Mouse (Mus musculus): Measurements from ENCODE around the gene Hmga1b. TPM values are rescaled to one million over a fixed set of nuclear protein-coding genes. Genes with fewer than 3 reads are reported as not detected.

Hmga1b gene
- total and polyA plus RNA-seq, 3 experiments, result 190 to 633 TPM; not detected in 1

GRCm38 (mm10) chr11:120798244-120798643 lies 35.6 kb downstream of the Hmga1b start:
- Histone ChIP-seq H3K27me3 (ENCODE audit: control insufficient read depth in 1 of 2, insufficient read depth in 2 of 2, low read length in 2 of 2) (no peaks in the 10 kb centered on the region), H3K4me1 (ENCODE audit: control insufficient read depth in 1 of 2, insufficient read depth in 2 of 2, low read length in 2 of 2) (peaks cover 8 to 19% of the 10 kb centered on the region in 2 experiments), H3K36me3 (ENCODE audit: control insufficient read depth in 1 of 2, insufficient read depth in 2 of 2, low read length in 2 of 2) (peaks cover 0 to 17% of the 10 kb centered on the region in 2 experiments; a peak in 3 of 4 replicates), H3K9me3 (replicated peaks; ENCODE audit: insufficient read depth, low read length) (no peaks in the 10 kb centered on the region), H3K4me3 (ENCODE audit: control insufficient read depth in 1 of 2, insufficient read depth in 1 of 2, low read depth in 2 of 2, low read length in 2 of 2) (no peak overlapping the region), H3K9ac (ENCODE audit: control insufficient read depth, low read depth, low read length, poor library complexity, severe bottlenecking) (no peak overlapping the region), H3K79me2 (ENCODE audit: control insufficient read depth, insufficient read depth, low read length, poor library complexity) (peaks cover 20% of the 10 kb centered on the region), H3K27ac (ENCODE audit: control insufficient read depth, low read depth, low read length) (no peak overlapping the region)
- no peak for TF ChIP-seq MAFK (IDR thresholded peaks at IDR 0.05; ENCODE audit: borderline replicate concordance, low read depth, low read length)
- no peak for TF ChIP-seq MAZ (IDR thresholded peaks at IDR 0.05; ENCODE audit: low read depth, low read length)
- TF ChIP-seq MEF2A (IDR thresholded peaks at IDR 0.05; ENCODE audit: extremely low read depth, insufficient replicate concordance, low read depth, low read length, poor library complexity, severe bottlenecking), result no peak
- TF ChIP-seq ETS1 (IDR thresholded peaks at IDR 0.05; ENCODE audit: low read depth, low read length), result no peak
- TF ChIP-seq ZC3H11A (IDR thresholded peaks at IDR 0.05; ENCODE audit: low read depth, low read length), result no peak
- TF ChIP-seq SMC3 (IDR thresholded peaks at IDR 0.05; ENCODE audit: low read depth, low read length), result no peak
- TF ChIP-seq TBP (IDR thresholded peaks at IDR 0.05; ENCODE audit: low read depth, low read length), result no peak
- TF ChIP-seq MYB (IDR thresholded peaks at IDR 0.05; ENCODE audit: low read depth, low read length), result no peak
- TF ChIP-seq UBTF (IDR thresholded peaks at IDR 0.05; ENCODE audit: borderline replicate concordance, insufficient read depth, low read depth, low read length), result no peak
- TF ChIP-seq MXI1 (IDR thresholded peaks at IDR 0.05; ENCODE audit: low read depth, low read length), result no peak
- no peak for TF ChIP-seq TCF12 (IDR thresholded peaks at IDR 0.05; ENCODE audit: low read depth, low read length)
- TF ChIP-seq NRF1 (IDR thresholded peaks at IDR 0.05; ENCODE audit: insufficient read depth, low read depth, low read length, poor library complexity, severe bottlenecking), result no peak
- TF ChIP-seq GABPA (IDR thresholded peaks at IDR 0.05; ENCODE audit: low read depth, low read length), result no peak
- no peak for TF ChIP-seq EP300 (IDR thresholded peaks at IDR 0.05; ENCODE audit: low read depth in 1 of 2, low read length in 2 of 2)
- no peak for TF ChIP-seq USF1 (IDR thresholded peaks at IDR 0.05; ENCODE audit: low read depth, low read length)
- DNase-seq (ENCODE audit: low read depth, low spot score), result no peak

GRCm38 (mm10) chr11:120799316-120799890 lies 36.8 kb downstream of the Hmga1b start:
- Histone ChIP-seq H3K79me2 (ENCODE audit: control insufficient read depth, insufficient read depth, low read length, poor library complexity) (peaks cover 18% of the 10 kb centered on the region), H3K27ac (ENCODE audit: control insufficient read depth, low read depth, low read length) (no peak overlapping the region), H3K36me3 (ENCODE audit: control insufficient read depth in 1 of 2, insufficient read depth in 2 of 2, low read length in 2 of 2) (peaks cover 0 to 17% of the 10 kb centered on the region in 2 experiments; a peak in 3 of 4 replicates), H3K9ac (ENCODE audit: control insufficient read depth, low read depth, low read length, poor library complexity, severe bottlenecking) (peak overlapping the region; percentile 47), H3K27me3 (ENCODE audit: control insufficient read depth in 1 of 2, insufficient read depth in 2 of 2, low read length in 2 of 2) (no peaks in the 10 kb centered on the region), H3K4me3 (ENCODE audit: control insufficient read depth in 1 of 2, insufficient read depth in 1 of 2, low read depth in 2 of 2, low read length in 2 of 2) (peak overlapping the region; percentile 34 to 41), H3K9me3 (replicated peaks; ENCODE audit: insufficient read depth, low read length) (no peaks in the 10 kb centered on the region), H3K4me1 (ENCODE audit: control insufficient read depth in 1 of 2, insufficient read depth in 2 of 2, low read length in 2 of 2) (peaks cover 8 to 19% of the 10 kb centered on the region in 2 experiments)
- DNase-seq (ENCODE audit: low read depth, low spot score), result peak; percentile 60
- TF ChIP-seq CTCF (IDR thresholded peaks at IDR 0.05 in 2 of 3, conservative IDR thresholded peaks at IDR 0.05 in 1 of 3; ENCODE audit: control insufficient read depth in 1 of 3, insufficient read depth in 1 of 3, low read depth in 2 of 3, low read length in 3 of 3, poor library complexity in 1 of 3, severe bottlenecking in 1 of 3) (0 out of 6 replicates have a peak, but pooled peaks of 1 of the 3 experiments have one; percentile 8), USF2 (IDR thresholded peaks at IDR 0.05; ENCODE audit: borderline replicate concordance in 1 of 2, insufficient read depth in 1 of 2, low read depth in 1 of 2, low read length in 2 of 2) (no peak), BHLHE40 (IDR thresholded peaks at IDR 0.05; ENCODE audit: borderline replicate concordance, low read depth, low read length) (no peak), NRF1 (IDR thresholded peaks at IDR 0.05; ENCODE audit: insufficient read depth, low read depth, low read length, poor library complexity, severe bottlenecking) (no peak), ZNF384 (IDR thresholded peaks at IDR 0.05; ENCODE audit: low read depth, low read length) (peak; percentile 94), KAT2A (conservative IDR thresholded peaks at IDR 0.05; ENCODE audit: low read depth, low read length) (no peak)

Measured in MEL (cell line).